Mouse (Mus musculus) erythroblast, embryonic 14.5 days (primary cell): ENCODE data around the gene Ppp1r12c.

Source experiments
- GATA1 ChIP-seq: IDR thresholded peaks from 2 replicates; pipeline ENCODE4 v1.6.1; 2012; ENCODE audit warnings: low read length, inconsistent platforms, mixed read lengths
- TAL1 ChIP-seq: IDR thresholded peaks from 3 replicates; pipeline ENCODE4 v1.6.1; 2012; ENCODE audit warnings: low read length, inconsistent platforms, mixed read lengths

DNA sequence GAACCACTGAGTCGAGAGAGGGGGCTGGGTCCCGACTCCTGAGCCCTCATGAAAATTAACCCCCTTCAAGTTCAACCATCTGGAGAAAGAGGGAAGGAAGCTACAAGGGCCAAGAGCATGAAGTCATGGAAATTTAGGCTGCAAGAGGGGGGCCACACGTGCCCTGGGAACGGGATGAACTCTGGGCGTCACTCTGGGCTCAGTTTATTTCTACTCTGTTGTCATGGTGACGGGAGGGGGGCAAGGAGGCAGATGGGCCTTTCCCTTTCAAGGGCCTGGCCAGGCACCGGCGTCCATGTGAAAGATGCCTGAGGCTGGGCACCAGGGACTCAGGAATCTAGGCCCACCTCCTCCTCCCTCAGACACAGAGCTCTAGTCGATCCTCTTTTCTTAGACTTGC, 3.2 kb downstream of the Ppp1r12c start:
- TF ChIP-seq TAL1: no peak
- TF ChIP-seq GATA1: no peak
